Mouse (Mus musculus) lung, embryonic 14.5 days (tissue): ENCODE data around the gene Wdr1. TPM values are rescaled to one million over a fixed set of nuclear protein-coding genes. Genes with fewer than 3 reads are reported as not detected.

Experiments used
- ATAC-seq: fragments of 200-750 bp; cut with Nextera tagmentation; 2 replicates; pipeline ENCODE4 v1.8.0; 2017; ENCODE audit warnings: mild to moderate bottlenecking, moderate TSS enrichment, moderate library complexity; ENCODE audit not compliant: insufficient read depth
- DNase-seq: peaks from one replicate; pipeline ENCODE4 v3.0.0-alpha.2; 2015
- H3K27ac ChIP-seq: fragments of 300-500 bp; sonication (generic); 2 replicates; pipeline ENCODE4 v1.5.1; 2014; ENCODE audit warnings: low read depth, mild to moderate bottlenecking, moderate library complexity
- H3K27me3 ChIP-seq: fragments of 300-500 bp; sonication (generic); 2 replicates; pipeline ENCODE4 v1.6.1; 2014; ENCODE audit warnings: low read length, control low read depth; ENCODE audit not compliant: insufficient read depth
- H3K36me3 ChIP-seq: fragments of 300-500 bp; sonication (generic); 2 replicates; pipeline ENCODE4 v1.6.1; 2014; ENCODE audit warnings: control low read depth; ENCODE audit not compliant: insufficient read depth
- H3K4me1 ChIP-seq: fragments of 300-500 bp; sonication (generic); 2 replicates; pipeline ENCODE4 v1.6.1; 2014; ENCODE audit warnings: antibody characterized with exemption, control low read depth; ENCODE audit not compliant: insufficient read depth
- H3K4me2 ChIP-seq: fragments of 300-500 bp; sonication (generic); 2 replicates; pipeline ENCODE4 v1.6.1; 2014; ENCODE audit warnings: mild to moderate bottlenecking
- H3K4me3 ChIP-seq: fragments of 300-500 bp; sonication (generic); 2 replicates; pipeline ENCODE4 v1.5.1; 2014; ENCODE audit warnings: low read depth, low read length
- H3K9ac ChIP-seq: fragments of 300-500 bp; sonication (generic); 2 replicates; pipeline ENCODE4 v1.6.1; 2014
- H3K9me3 ChIP-seq: fragments of 300-500 bp; sonication (generic); 2 replicates; pipeline ENCODE4 v1.6.1; 2016; ENCODE audit warnings: low read depth, low read length, control low read depth
- CTCF ChIP-seq: IDR thresholded peaks from 2 replicates; pipeline ENCODE4 v1.5.1; 2016; ENCODE audit warnings: antibody characterized with exemption, low read depth
- WGBS: fragments of 180-500 bp; shearing (Covaris S2); extraction: QIAGEN DNeasy Blood & Tissue Kit; methylation state at CpG from one replicate; pipeline ENCODE4 v1.1.7; 2014; 5-methylcytosine and 5-hydroxymethylcytosine counted together
- polyA plus RNA-seq: library from polyadenylated mRNA; unstranded; fragments of >200 nt; fragmentation: Nextera tagmentation; extraction: Ambion mirVana; gene quantifications from 2 replicates; pipeline ENCODE4 v1.2.1, GENCODE M21; 2014

Wdr1 gene
- polyA plus RNA-seq, 1 experiment from 2014 or later = 226 TPM

GRCm38 (mm10) chr5:38580703-38581102 is 17.7 kb upstream of the Wdr1 start:
- Histone ChIP-seq H3K4me3 (no peak overlapping the region), H3K4me1 (no peaks in the 10 kb centered on the region), H3K9ac (no peak overlapping the region), H3K4me2 (no peak overlapping the region), H3K36me3 (no peaks in the 10 kb centered on the region), H3K27me3 (no peaks in the 10 kb centered on the region), H3K9me3 (no peaks in the 10 kb centered on the region), H3K27ac (no peak overlapping the region)
- DNase-seq (peak; percentile 73), ATAC-seq (peak; percentile 52; the same call in 1 of the 2 replicates)
- WGBS = 22% methylated on average over 6 of the region's 6 CpGs
- peak; percentile 85 for TF ChIP-seq CTCF

GRCm38 (mm10) chr5:38570876-38571275 is 7.9 kb upstream of the Wdr1 start:
- H3K27me3 ChIP-seq = no peaks in the 10 kb centered on the region
- no peak overlapping the region for H3K27ac ChIP-seq
- H3K36me3 ChIP-seq = no peaks in the 10 kb centered on the region
- TF ChIP-seq CTCF = peak; percentile 37
- H3K9ac ChIP-seq = no peak overlapping the region
- no peaks in the 10 kb centered on the region for H3K9me3 ChIP-seq
- H3K4me3 ChIP-seq = no peak overlapping the region
- WGBS = 58% methylated on average over 2 of the region's 2 CpGs
- DNase-seq = peak; percentile 41
- H3K4me1 ChIP-seq = no peaks in the 10 kb centered on the region
- ATAC-seq = no peak
- no peak overlapping the region for H3K4me2 ChIP-seq

- no peak for DNase-seq
- Histone ChIP-seq H3K4me3 (no peak overlapping the region), H3K9me3 (no peaks in the 10 kb centered on the region), H3K4me2 (no peak overlapping the region), H3K36me3 (no peaks in the 10 kb centered on the region), H3K9ac (no peak overlapping the region), H3K27ac (no peak overlapping the region), H3K4me1 (no peaks in the 10 kb centered on the region), H3K27me3 (no peaks in the 10 kb centered on the region)
- TF ChIP-seq CTCF = no peak
- no peak for ATAC-seq
Observed at GRCm38 (mm10) chr5:38568652-38569051, 5.6 kb upstream of the Wdr1 start.

- peaks cover 4% of the 10 kb centered on the region; the same call in 1 of the 2 replicates for H3K36me3 ChIP-seq
- WGBS = 70% methylated on average over 6 of the region's 6 CpGs
- no peak overlapping the region for H3K4me2 ChIP-seq
- TF ChIP-seq CTCF = no peak
- DNase-seq = no peak
- H3K9ac ChIP-seq = no peak overlapping the region
- H3K4me1 ChIP-seq = peaks cover 9% of the 10 kb centered on the region; the same call in 1 of the 2 replicates
- no peak overlapping the region for H3K4me3 ChIP-seq
- no peaks in the 10 kb centered on the region for H3K27me3 ChIP-seq
- no peak overlapping the region for H3K27ac ChIP-seq
- no peaks in the 10 kb centered on the region for H3K9me3 ChIP-seq
- no peak for ATAC-seq
Observed at GRCm38 (mm10) chr5:38564831-38565230, 1.8 kb upstream of the Wdr1 start.

- Histone ChIP-seq H3K4me2 (peak overlapping the region; percentile 66), H3K4me1 (peaks cover 12% of the 10 kb centered on the region; the same call in 1 of the 2 replicates), H3K4me3 (peak overlapping the region; percentile 88), H3K27me3 (no peaks in the 10 kb centered on the region), H3K9me3 (no peaks in the 10 kb centered on the region), H3K36me3 (peaks cover 34% of the 10 kb centered on the region), H3K27ac (peak overlapping the region; percentile 96), H3K9ac (peak overlapping the region; percentile 73)
- WGBS = under 1% methylated on average over 68 of the region's 79 CpGs
- ATAC-seq = peak; percentile 98
- TF ChIP-seq CTCF = no peak
- peak; percentile 99 for DNase-seq
Observed at GRCm38 (mm10) chr5:38561426-38562024, 1.5 kb downstream of the Wdr1 start.

DNA sequence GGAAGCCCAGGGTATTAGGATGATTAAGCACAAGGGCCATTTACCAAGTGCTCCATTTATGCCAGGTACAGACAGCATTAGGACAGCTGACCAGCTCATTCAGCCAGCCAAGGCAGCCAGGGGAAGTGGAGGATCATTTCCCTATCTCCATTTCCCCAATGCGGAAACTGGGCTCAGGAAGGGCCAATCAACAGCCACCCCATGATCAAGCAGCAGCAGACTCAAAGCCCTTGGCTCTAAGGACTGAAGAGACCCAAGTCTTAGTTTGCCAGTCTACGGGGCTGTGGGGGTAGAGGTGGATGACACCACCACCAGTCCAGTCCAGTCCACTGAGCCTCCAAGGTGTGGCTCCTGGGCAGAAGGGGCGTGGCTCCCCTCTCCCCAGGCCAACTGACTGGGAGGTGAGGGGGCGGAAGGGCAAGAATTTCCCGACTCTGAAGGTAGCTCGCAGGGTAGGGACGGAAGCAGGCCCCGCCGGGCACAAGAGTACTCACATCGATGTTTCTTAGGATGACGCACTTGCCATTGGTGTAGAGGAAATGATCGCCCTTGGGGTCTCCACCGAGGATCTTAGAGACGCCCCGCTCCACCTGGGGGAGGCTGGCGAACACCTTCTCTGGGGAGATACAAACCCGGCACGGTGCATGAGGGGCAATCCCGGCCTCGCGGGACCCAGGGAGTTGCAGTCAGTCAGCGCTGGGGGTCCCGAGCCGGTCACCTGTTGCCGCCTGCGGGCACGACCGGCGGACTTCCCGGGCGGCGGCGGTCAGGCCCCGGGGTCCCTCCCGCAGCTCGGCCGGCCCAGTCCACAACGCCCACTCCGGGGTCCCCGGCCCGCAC is 2.2 kb downstream of the Wdr1 start:
- H3K9ac ChIP-seq = peak overlapping the region; percentile 73
- H3K9me3 ChIP-seq = no peaks in the 10 kb centered on the region
- under 1% methylated on average over 38 of the region's 41 CpGs for WGBS
- peak overlapping the region; percentile 66 for H3K4me2 ChIP-seq
- no peaks in the 10 kb centered on the region for H3K27me3 ChIP-seq
- ATAC-seq = peak; percentile 56
- DNase-seq = peak; percentile 54
- peaks cover 12% of the 10 kb centered on the region; the same call in 1 of the 2 replicates for H3K4me1 ChIP-seq
- TF ChIP-seq CTCF = no peak
- peak overlapping the region; percentile 88 for H3K4me3 ChIP-seq
- H3K27ac ChIP-seq = peak overlapping the region; percentile 96
- H3K36me3 ChIP-seq = peaks cover 41% of the 10 kb centered on the region

DNA sequence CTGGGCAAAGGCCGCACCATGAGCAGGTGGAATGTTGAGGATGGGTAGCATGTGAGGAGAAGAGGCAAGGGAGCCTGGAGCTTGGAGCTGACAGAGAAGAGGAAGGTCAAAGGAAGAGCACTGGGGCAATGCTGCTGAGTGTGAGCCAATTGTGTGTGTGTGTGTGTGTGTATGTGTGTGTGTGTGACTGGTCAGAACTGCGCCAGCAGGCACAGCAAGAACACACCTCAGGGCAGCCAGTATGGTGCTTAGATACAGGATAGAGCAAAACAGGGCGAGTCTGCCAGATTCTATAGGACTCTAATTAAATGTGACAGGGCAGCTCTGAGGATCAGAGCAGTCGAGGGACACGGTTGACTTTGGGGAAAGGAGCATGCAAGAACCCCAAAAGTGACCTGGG is 4.2 kb downstream of the Wdr1 start:
- H3K36me3 ChIP-seq = peaks cover 57% of the 10 kb centered on the region
- H3K9me3 ChIP-seq = no peaks in the 10 kb centered on the region
- no peak overlapping the region for H3K27ac ChIP-seq
- no peaks in the 10 kb centered on the region for H3K27me3 ChIP-seq
- DNase-seq (no peak), ATAC-seq (no peak)
- H3K4me1 ChIP-seq = peaks cover 12% of the 10 kb centered on the region; the same call in 1 of the 2 replicates
- H3K4me2 ChIP-seq = no peak overlapping the region
- H3K9ac ChIP-seq = no peak overlapping the region
- no peak overlapping the region for H3K4me3 ChIP-seq
- no peak for TF ChIP-seq CTCF
- WGBS = 87% methylated on average over 5 of the region's 5 CpGs
